Mouse (Mus musculus): ENCODE data around the gene Ccdc54. TPM values are rescaled to one million over a fixed set of nuclear protein-coding genes. Genes with fewer than 3 reads are reported as not detected.
A peak's percentile ranks its signal among the peaks of the same experiment; 100 is the strongest.

The Ccdc54 gene
- total and polyA plus RNA-seq, 3 experiments, result not detected

GRCm38 (mm10) chr16:50615569-50615968 is 24.6 kb upstream of the Ccdc54 start:
- no peak overlapping the region for H3K27ac ChIP-seq (ENCODE audit: insufficient read depth, low read depth)
- in situ Hi-C loops (cut with MboI; ENCODE audit: low pct_ligation_motif_present, low pct_unique_long_range_greater_than_20kb, low sequenced_read_pairs), result no loop called here
- DNase-seq (ENCODE audit: extremely low read depth), result no peak
- no peaks in the 10 kb centered on the region for H3K79me2 ChIP-seq (replicated peaks; ENCODE audit: control insufficient read depth, extremely low read depth, insufficient read depth, poor library complexity, severe bottlenecking)
- no peaks in the 10 kb centered on the region for H3K27me3 ChIP-seq (replicated peaks)
- dilution Hi-C loops (cut with MboI; ENCODE audit: extremely low pct_ligation_motif_present, extremely low pct_unique_long_range_greater_than_20kb, low sequenced_read_pairs), result no loop called here
- H3K4me2 ChIP-seq (ENCODE audit: insufficient read depth, low read depth, poor library complexity, severe bottlenecking), result no peak overlapping the region
- H3K4me3 ChIP-seq (replicated peaks in 1 of 3; ENCODE audit: low read depth in 2 of 3, low read length in 2 of 3, poor library complexity in 1 of 3), result no peak overlapping the region
- TF ChIP-seq HCFC1 (IDR thresholded peaks at IDR 0.05; ENCODE audit: low read depth, low read length), result no peak
- no peak for TF ChIP-seq SMC3 (IDR thresholded peaks at IDR 0.05; ENCODE audit: low read depth, low read length)
- no peak for TF ChIP-seq CHD2 (IDR thresholded peaks at IDR 0.05; ENCODE audit: low read length)
- no peak for TF ChIP-seq ELF1 (IDR thresholded peaks at IDR 0.05; ENCODE audit: low read depth, low read length)
- no peak for TF ChIP-seq CTCF (conservative IDR thresholded peaks at IDR 0.05 in 1 of 2, IDR thresholded peaks at IDR 0.05 in 1 of 2; ENCODE audit: low read depth in 2 of 2, low read length in 2 of 2)
- no peak for TF ChIP-seq ZMIZ1 (IDR thresholded peaks at IDR 0.05; ENCODE audit: low read depth, low read length)
- TF ChIP-seq POLR2A (IDR thresholded peaks at IDR 0.05; ENCODE audit: low read depth, low read length), result no peak
- no peak for TF ChIP-seq MXI1 (IDR thresholded peaks at IDR 0.05; ENCODE audit: low read depth, low read length)
- no peak for TF ChIP-seq E2F4 (IDR thresholded peaks at IDR 0.05; ENCODE audit: insufficient replicate concordance, low read depth, low read length)
- no peak for TF ChIP-seq MEF2A (IDR thresholded peaks at IDR 0.05; ENCODE audit: borderline replicate concordance, low read depth, low read length)
- no peak for TF ChIP-seq ZKSCAN1 (IDR thresholded peaks at IDR 0.05; ENCODE audit: borderline replicate concordance, low read depth, low read length)
- TF ChIP-seq RAD21 (IDR thresholded peaks at IDR 0.05; ENCODE audit: low read depth, low read length), result no peak
- no peak for TF ChIP-seq TBP (conservative IDR thresholded peaks at IDR 0.05; ENCODE audit: low read depth, low read length)
- TF ChIP-seq GABPA (IDR thresholded peaks at IDR 0.05; ENCODE audit: insufficient replicate concordance, low read depth, low read length), result no peak
- TF ChIP-seq TCF12 (IDR thresholded peaks at IDR 0.05; ENCODE audit: low read depth, low read length), result no peak
- no peak for TF ChIP-seq IRF4 (IDR thresholded peaks at IDR 0.05; ENCODE audit: low read depth, low read length)
- TF ChIP-seq UBTF (IDR thresholded peaks at IDR 0.05; ENCODE audit: low read depth, low read length), result no peak
- TF ChIP-seq USF1 (IDR thresholded peaks at IDR 0.05; ENCODE audit: low read depth, low read length), result no peak
- no peak for TF ChIP-seq ZNF384 (IDR thresholded peaks at IDR 0.05; ENCODE audit: low read depth, low read length)
- TF ChIP-seq CHD1 (IDR thresholded peaks at IDR 0.05; ENCODE audit: low read depth, low read length), result no peak
- H3K36me3 ChIP-seq (replicated peaks in 1 of 2; ENCODE audit: control insufficient read depth in 1 of 2, insufficient read depth in 1 of 2, low read length in 1 of 2), result no peaks in the 10 kb centered on the region
- H3K9ac ChIP-seq (ENCODE audit: insufficient read depth, low read depth), result no peak overlapping the region
- H3K4me1 ChIP-seq (ENCODE audit: control insufficient read depth in 1 of 2, insufficient read depth in 2 of 2), result peaks cover 3 to 4% of the 10 kb centered on the region in 2 experiments; a peak in 2 of 4 replicates
- no peaks in the 10 kb centered on the region for H3K9me3 ChIP-seq (replicated peaks; ENCODE audit: low read length)

- dilution Hi-C loops (cut with MboI; ENCODE audit: extremely low pct_ligation_motif_present, extremely low pct_unique_long_range_greater_than_20kb, low sequenced_read_pairs), result no loop called here
- H3K79me2 ChIP-seq (replicated peaks; ENCODE audit: control insufficient read depth, extremely low read depth, insufficient read depth, poor library complexity, severe bottlenecking), result no peaks in the 10 kb centered on the region
- no peak for DNase-seq (ENCODE audit: extremely low read depth)
Measured at GRCm38 (mm10) chr16:50612944-50613343, 22.0 kb upstream of the Ccdc54 start.

More at GRCm38 (mm10) chr16:50612944-50613343, 22.0 kb upstream of the Ccdc54 start:
- Histone ChIP-seq H3K27ac (ENCODE audit: insufficient read depth, low read depth) (no peak overlapping the region), H3K4me1 (ENCODE audit: control insufficient read depth in 1 of 2, insufficient read depth in 2 of 2) (peaks cover 3 to 7% of the 10 kb centered on the region in 2 experiments; a peak in 2 of 4 replicates), H3K36me3 (replicated peaks in 1 of 2; ENCODE audit: control insufficient read depth in 1 of 2, insufficient read depth in 1 of 2, low read length in 1 of 2) (no peaks in the 10 kb centered on the region), H3K27me3 (replicated peaks) (no peaks in the 10 kb centered on the region), H3K4me3 (replicated peaks in 1 of 3; ENCODE audit: low read depth in 2 of 3, low read length in 2 of 3, poor library complexity in 1 of 3) (no peak overlapping the region), H3K9me3 (replicated peaks; ENCODE audit: low read length) (no peaks in the 10 kb centered on the region), H3K4me2 (ENCODE audit: insufficient read depth, low read depth, poor library complexity, severe bottlenecking) (peak overlapping the region; percentile 44), H3K9ac (ENCODE audit: insufficient read depth, low read depth) (peak overlapping the region; percentile 19; the same call in 1 of the 2 replicates)
- TF ChIP-seq ZNF384 (IDR thresholded peaks at IDR 0.05; ENCODE audit: low read depth, low read length) (peak; percentile 54), EP300 (IDR thresholded peaks at IDR 0.05; ENCODE audit: low read length) (no peak)
- in situ Hi-C loops (cut with MboI; ENCODE audit: low pct_ligation_motif_present, low pct_unique_long_range_greater_than_20kb, low sequenced_read_pairs), result no loop called here

Measured in CH12.LX (cell line).